Mouse (Mus musculus) bone marrow macrophage, adult 2 months (primary cell): Measurements from ENCODE around the gene Tpm3.

Experiments used
- CTCF ChIP-seq: IDR thresholded peaks from 2 replicates; pipeline ENCODE4 v1.5.1; 2012; ENCODE audit warnings: low read depth, mild to moderate bottlenecking, low read length, moderate library complexity
- POLR2A ChIP-seq: IDR thresholded peaks from 2 replicates; pipeline ENCODE4 v1.6.1; 2012; ENCODE audit warnings: mild to moderate bottlenecking, low read depth, low read length, borderline replicate concordance

GRCm38 (mm10) chr3:90127881-90128280 is 55.4 kb downstream of the Tpm3 start:
- TF ChIP-seq CTCF (no peak), POLR2A (no peak)
